ENCODE assay signal across 9 mouse cellular contexts in the genomic region with DNA sequence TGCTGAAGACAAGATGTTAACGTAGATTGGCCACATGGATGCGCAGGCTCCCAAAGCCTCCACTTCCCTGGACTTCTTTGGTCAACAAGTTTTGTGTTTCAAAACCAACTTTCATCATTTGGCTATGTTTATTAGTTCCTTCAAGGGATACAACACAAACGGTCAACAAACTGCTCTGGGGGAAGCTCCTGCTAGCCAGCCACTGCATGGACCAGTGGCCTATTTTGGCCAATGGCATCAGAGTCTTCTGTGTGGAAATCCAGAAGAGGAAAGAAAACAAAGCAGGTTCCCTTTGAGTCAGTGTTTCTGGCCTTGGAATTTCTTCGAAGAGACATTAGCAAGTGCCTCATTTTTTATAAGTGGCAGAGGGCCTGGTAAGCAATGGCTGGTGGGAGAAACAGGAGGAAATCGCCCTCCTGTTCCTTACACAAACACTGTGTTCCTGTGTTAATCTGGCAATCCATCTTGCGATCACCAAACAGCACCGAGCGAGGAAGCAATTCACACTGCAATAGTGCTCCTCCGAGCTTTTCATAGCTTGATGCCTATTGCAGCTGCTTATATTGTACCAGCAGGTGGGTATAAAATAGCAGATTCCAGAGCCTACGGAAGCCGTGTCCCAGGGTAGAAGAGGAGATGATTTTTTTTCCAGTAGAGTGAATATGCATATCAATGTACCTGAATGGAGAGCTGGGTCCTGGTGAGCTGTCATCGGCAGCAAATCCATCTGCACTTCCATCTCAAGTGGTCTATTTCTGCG.
DNase-seq lines count a peak whose midpoint lies in the region; ATAC-seq lines count a peak whose summit lies in the region.
"Had no signal": no experiment of that assay in that cellular context is flagged by ENCODE, and none has a peak within 500 bp of the region (broad histone marks: within the 10 kb centered on the region; RNA-seq: fewer than 3 reads in every experiment).

No protein-coding gene starts in this region.

- no peaks in the 10 kb centered on the region for H3K36me3 ChIP-seq in hindbrain, embryonic 13.5 days
- no peaks in the 10 kb centered on the region for H3K36me3 ChIP-seq in hindbrain, embryonic 11.5 days (ENCODE audit: control insufficient read depth, insufficient read depth, low read length)
- H3K36me3 ChIP-seq in forebrain, embryonic 16.5 days (ENCODE audit: control insufficient read depth, insufficient read depth): no peaks in the 10 kb centered on the region
- H3K36me3 ChIP-seq in hindbrain, embryonic 15.5 days: no peaks in the 10 kb centered on the region
- H3K36me3 ChIP-seq: G1E had no signal

- H3K27me3 ChIP-seq in hindbrain, embryonic 13.5 days: no peaks in the 10 kb centered on the region
- no peaks in the 10 kb centered on the region for H3K27me3 ChIP-seq in hindbrain, embryonic 11.5 days (ENCODE audit: control insufficient read depth, insufficient read depth, low read length)
- H3K27me3 ChIP-seq in forebrain, embryonic 16.5 days (replicated peaks; ENCODE audit: control insufficient read depth, insufficient read depth, low read length): no peaks in the 10 kb centered on the region
- no peaks in the 10 kb centered on the region for H3K27me3 ChIP-seq in hindbrain, embryonic 15.5 days

- H3K4me2 ChIP-seq in hindbrain, embryonic 13.5 days: peak overlapping the region; percentile 35; the same call in 1 of the 2 replicates
- H3K4me2 ChIP-seq in hindbrain, embryonic 11.5 days (replicated peaks; ENCODE audit: low read depth, low read length): no peak overlapping the region
- H3K4me2 ChIP-seq in forebrain, embryonic 16.5 days (ENCODE audit: low read length): no peak overlapping the region
- peak overlapping the region; percentile 5; the same call in 1 of the 2 replicates for H3K4me2 ChIP-seq in hindbrain, embryonic 15.5 days

- WGBS in hindbrain, embryonic 13.5 days: 56% methylated on average over 13 of the region's 13 CpGs
- 71% methylated on average over 13 of the region's 13 CpGs for WGBS in hindbrain, embryonic 11.5 days
- WGBS in forebrain, embryonic 16.5 days: 56% methylated on average over 13 of the region's 13 CpGs
- WGBS in hindbrain, embryonic 15.5 days: 42% methylated on average over 13 of the region's 13 CpGs

- H3K27ac ChIP-seq in hindbrain, embryonic 13.5 days: peak overlapping the region; percentile 77
- no peak overlapping the region for H3K27ac ChIP-seq in hindbrain, embryonic 11.5 days (ENCODE audit: low read depth, low read length)
- peak overlapping the region; percentile 70 for H3K27ac ChIP-seq in forebrain, embryonic 16.5 days (ENCODE audit: low read length)
- peak overlapping the region; percentile 63 for H3K27ac ChIP-seq in hindbrain, embryonic 15.5 days (replicated peaks)

- H3K9me3 ChIP-seq in hindbrain, embryonic 13.5 days: no peaks in the 10 kb centered on the region
- H3K9me3 ChIP-seq in hindbrain, embryonic 11.5 days (ENCODE audit: control insufficient read depth, low read length): no peaks in the 10 kb centered on the region
- no peaks in the 10 kb centered on the region for H3K9me3 ChIP-seq in forebrain, embryonic 16.5 days (ENCODE audit: control insufficient read depth, low read length)
- H3K9me3 ChIP-seq in hindbrain, embryonic 15.5 days: no peaks in the 10 kb centered on the region

- DNase-seq in hindbrain, embryonic 11.5 days (ENCODE audit: low spot score): no peak
- DNase-seq in lung, postnatal 36 days: peak; percentile 19
- DNase-seq in gastrocnemius, adult 18-20 months (ENCODE audit: low spot score): no peak
- no peak for DNase-seq in ovary, postnatal 36 days (ENCODE audit: low spot score)
- DNase-seq: adrenal gland, adult 2 months had no signal

- no peak overlapping the region for H3K4me3 ChIP-seq in hindbrain, embryonic 13.5 days
- no peak overlapping the region for H3K4me3 ChIP-seq in hindbrain, embryonic 11.5 days (ENCODE audit: low read depth, low read length)
- H3K4me3 ChIP-seq in forebrain, embryonic 16.5 days (replicated peaks; ENCODE audit: low read length): no peak overlapping the region
- H3K4me3 ChIP-seq in hindbrain, embryonic 15.5 days: no peak overlapping the region

- peak overlapping the region; percentile 24; the same call in 1 of the 2 replicates for H3K9ac ChIP-seq in hindbrain, embryonic 13.5 days
- H3K9ac ChIP-seq in hindbrain, embryonic 11.5 days (ENCODE audit: low read depth, low read length): no peak overlapping the region
- H3K9ac ChIP-seq in forebrain, embryonic 16.5 days (replicated peaks; ENCODE audit: low read depth, low read length): no peak overlapping the region; the same call in 1 of the 2 replicates
- no peak overlapping the region for H3K9ac ChIP-seq in hindbrain, embryonic 15.5 days

- H3K4me1 ChIP-seq in hindbrain, embryonic 13.5 days (replicated peaks): peaks cover 20% of the 10 kb centered on the region
- no peaks in the 10 kb centered on the region for H3K4me1 ChIP-seq in hindbrain, embryonic 11.5 days (replicated peaks; ENCODE audit: control insufficient read depth, insufficient read depth, low read length)
- peaks cover 11% of the 10 kb centered on the region for H3K4me1 ChIP-seq in forebrain, embryonic 16.5 days (replicated peaks; ENCODE audit: control insufficient read depth, insufficient read depth, low read length)
- H3K4me1 ChIP-seq in hindbrain, embryonic 15.5 days (replicated peaks): peaks cover 25% of the 10 kb centered on the region

- peak; percentile 49 for ATAC-seq in hindbrain, embryonic 13.5 days (ENCODE audit: low FRiP score)
- ATAC-seq in hindbrain, embryonic 11.5 days (ENCODE audit: low FRiP score): no peak
- ATAC-seq in forebrain, embryonic 16.5 days: peak; percentile 41; the same call in 1 of the 2 replicates
- ATAC-seq in hindbrain, embryonic 15.5 days (ENCODE audit: low FRiP score, low read depth): peak; percentile 74

Comparison
In these comparisons a context has a peak if more than half of its experiments do, and no peak if none do; other contexts are left out.
1. H3K4me2 ChIP-seq: peak in hindbrain, embryonic 13.5 days (single experiment) and hindbrain, embryonic 15.5 days (single experiment); none in hindbrain, embryonic 11.5 days (single experiment) and forebrain, embryonic 16.5 days (single experiment).